Mouse (Mus musculus): ENCODE results near the gene Tagln2. TPM values are rescaled to one million over a fixed set of nuclear protein-coding genes. Genes with fewer than 3 reads are reported as not detected.
A peak's percentile ranks its signal among the peaks of the same experiment; 100 is the strongest.

Gene Tagln2
- polyA plus RNA-seq, 1 experiment from 2014 or later: 377 TPM

DNA sequence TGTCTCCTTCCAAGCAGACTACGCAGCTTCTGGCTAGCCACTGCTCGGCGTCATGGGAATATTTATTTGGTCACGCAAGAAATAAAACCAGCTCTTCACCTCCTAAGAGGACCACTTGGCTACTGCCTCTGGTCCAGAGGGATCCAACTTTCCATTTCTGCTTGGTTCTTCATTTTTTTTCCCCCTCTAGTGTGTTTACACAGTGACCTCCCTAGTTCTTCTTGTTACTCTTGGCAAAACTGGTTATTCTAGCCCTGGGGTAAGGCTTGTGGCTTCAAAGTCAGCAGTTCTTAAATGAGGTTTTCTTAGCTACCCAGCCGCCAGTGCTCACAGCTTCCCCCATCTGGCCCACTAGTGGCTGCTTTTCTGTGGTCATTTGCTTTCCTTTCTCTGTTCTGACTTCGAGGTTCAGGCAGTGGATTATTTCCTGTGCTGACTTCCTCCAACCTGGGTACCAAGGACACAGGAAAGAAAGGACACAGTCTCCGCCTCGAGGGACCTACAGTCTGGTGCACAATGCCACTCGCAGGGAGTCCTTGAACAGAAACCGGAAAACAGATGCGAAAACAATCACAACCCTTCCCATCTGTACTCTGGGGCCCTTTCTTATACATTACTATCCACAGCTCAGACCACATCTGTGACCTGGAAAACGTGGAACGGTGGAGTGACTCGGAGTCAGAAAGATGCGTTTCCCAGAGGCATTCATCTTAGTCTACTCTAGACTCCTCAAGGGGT lies 25.3 kb downstream of the Tagln2 start:
- peak overlapping the region; percentile 44 for H3K4me2 ChIP-seq (ENCODE audit: low read depth, low read length)
- H3K4me1 ChIP-seq (ENCODE audit: control insufficient read depth, insufficient read depth, low read length): peaks cover 21% of the 10 kb centered on the region

GRCm38 (mm10) chr1:172525971-172526370 lies 26.1 kb downstream of the Tagln2 start:
- WGBS: 51% methylated on average over 7 of the region's 7 CpGs
- Histone ChIP-seq H3K9me3 (replicated peaks; ENCODE audit: control insufficient read depth, low read length) (no peaks in the 10 kb centered on the region), H3K4me1 (ENCODE audit: control insufficient read depth, insufficient read depth, low read length) (peaks cover 16% of the 10 kb centered on the region), H3K27ac (ENCODE audit: low read length) (peak overlapping the region; percentile 85), H3K36me3 (ENCODE audit: control insufficient read depth, insufficient read depth, low read length) (no peaks in the 10 kb centered on the region), H3K9ac (ENCODE audit: low read length) (no peak overlapping the region), H3K4me3 (replicated peaks; ENCODE audit: low read length) (no peak overlapping the region), H3K27me3 (ENCODE audit: control insufficient read depth, insufficient read depth, low read length) (no peaks in the 10 kb centered on the region), H3K4me2 (ENCODE audit: low read depth, low read length) (0 out of 2 replicates have a peak overlapping the region, but pooled peaks have one; percentile 5)
- ATAC-seq (ENCODE audit: insufficient read depth, low FRiP score): no peak

More for the DNA sequence above, 25.3 kb downstream of the Tagln2 start:
- ATAC-seq (ENCODE audit: insufficient read depth, low FRiP score): peak; percentile 30
- 32% methylated on average over 15 of the region's 15 CpGs for whole genome bisulfite sequencing
- Histone ChIP-seq H3K4me3 (replicated peaks; ENCODE audit: low read length) (peak overlapping the region; percentile 5; the same call in 1 of the 2 replicates), H3K27ac (ENCODE audit: low read length) (peak overlapping the region; percentile 85), H3K36me3 (ENCODE audit: control insufficient read depth, insufficient read depth, low read length) (no peaks in the 10 kb centered on the region), H3K27me3 (ENCODE audit: control insufficient read depth, insufficient read depth, low read length) (no peaks in the 10 kb centered on the region), H3K9ac (ENCODE audit: low read length) (peak overlapping the region; percentile 53), H3K9me3 (replicated peaks; ENCODE audit: control insufficient read depth, low read length) (no peaks in the 10 kb centered on the region)

DNA sequence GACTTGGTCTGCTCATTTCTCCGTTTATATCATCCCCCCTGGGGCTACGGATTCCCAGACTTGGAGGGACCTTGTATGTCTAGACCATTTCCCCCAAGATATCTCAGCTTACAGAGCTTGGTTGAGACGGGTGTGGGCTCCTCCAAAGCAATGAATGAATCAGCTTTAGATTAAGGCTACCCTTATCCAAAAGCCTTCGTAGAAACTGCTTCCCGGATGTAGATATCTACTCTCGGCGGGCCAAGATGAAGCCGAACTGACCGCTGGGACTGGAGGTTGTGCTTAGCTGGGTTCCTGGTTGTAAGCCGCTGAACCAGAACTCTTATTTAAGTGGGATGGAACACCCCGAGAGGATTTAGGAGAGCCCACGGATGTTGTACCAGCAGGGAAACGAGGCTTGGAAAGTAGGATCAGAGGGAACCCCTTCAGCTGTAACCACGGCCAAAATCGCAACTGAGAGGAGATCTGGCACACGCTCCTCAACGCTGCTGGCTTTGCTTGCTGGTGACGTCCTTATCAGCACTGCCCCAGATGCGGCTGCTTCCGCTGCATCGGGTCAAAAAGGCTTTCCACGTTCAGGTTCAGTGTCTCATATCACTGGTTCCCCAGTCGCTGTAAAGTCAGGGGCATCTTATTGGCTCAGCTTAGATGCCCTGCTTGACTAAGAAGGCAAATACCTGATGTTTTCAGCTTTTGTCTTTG lies 26.7 kb downstream of the Tagln2 start:
- Histone ChIP-seq H3K4me1 (ENCODE audit: control insufficient read depth, insufficient read depth, low read length) (peaks cover 10% of the 10 kb centered on the region), H3K9ac (ENCODE audit: low read length) (no peak overlapping the region), H3K9me3 (replicated peaks; ENCODE audit: control insufficient read depth, low read length) (no peaks in the 10 kb centered on the region), H3K4me2 (ENCODE audit: low read depth, low read length) (0 out of 2 replicates have a peak overlapping the region, but pooled peaks have one; percentile 5), H3K4me3 (replicated peaks; ENCODE audit: low read length) (no peak overlapping the region), H3K27ac (ENCODE audit: low read length) (peak overlapping the region; percentile 85), H3K36me3 (ENCODE audit: control insufficient read depth, insufficient read depth, low read length) (no peaks in the 10 kb centered on the region), H3K27me3 (ENCODE audit: control insufficient read depth, insufficient read depth, low read length) (no peaks in the 10 kb centered on the region)
- ATAC-seq (ENCODE audit: insufficient read depth, low FRiP score): no peak
- WGBS: 64% methylated on average over 23 of the region's 23 CpGs

DNA sequence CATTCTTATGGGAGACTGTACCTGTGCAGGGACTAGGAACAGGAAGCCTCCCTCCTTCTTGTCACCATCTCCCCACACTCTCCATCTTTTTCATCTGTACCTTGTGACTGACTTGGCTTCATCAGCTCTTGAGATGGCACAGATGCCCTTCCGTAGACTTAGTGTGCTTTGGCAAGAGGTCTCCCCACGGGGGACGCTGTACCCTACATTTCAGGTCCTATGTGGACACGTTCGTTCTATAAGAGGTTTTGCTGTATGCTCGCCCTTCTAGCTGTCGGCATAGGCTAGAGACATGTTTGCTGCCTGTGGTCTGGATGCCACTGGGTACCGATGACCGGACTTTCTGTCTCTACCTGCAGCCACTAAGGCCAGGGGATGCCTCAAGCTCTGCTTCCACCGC lies 27.6 kb downstream of the Tagln2 start:
- no peak overlapping the region for H3K9ac ChIP-seq (ENCODE audit: low read length)
- peaks cover 7% of the 10 kb centered on the region for H3K4me1 ChIP-seq (ENCODE audit: control insufficient read depth, insufficient read depth, low read length)
- no peak overlapping the region for H3K4me3 ChIP-seq (replicated peaks; ENCODE audit: low read length)
- no peak for ATAC-seq (ENCODE audit: insufficient read depth, low FRiP score)
- WGBS: 93% methylated on average over 10 of the region's 10 CpGs
- no peaks in the 10 kb centered on the region for H3K27me3 ChIP-seq (ENCODE audit: control insufficient read depth, insufficient read depth, low read length)
- H3K9me3 ChIP-seq (replicated peaks; ENCODE audit: control insufficient read depth, low read length): no peaks in the 10 kb centered on the region
- no peak overlapping the region for H3K27ac ChIP-seq (ENCODE audit: low read length)
- H3K36me3 ChIP-seq (ENCODE audit: control insufficient read depth, insufficient read depth, low read length): no peaks in the 10 kb centered on the region
- no peak overlapping the region for H3K4me2 ChIP-seq (ENCODE audit: low read depth, low read length)

- peak; percentile 76 for ATAC-seq (ENCODE audit: insufficient read depth, low FRiP score)
- no peaks in the 10 kb centered on the region for H3K36me3 ChIP-seq (ENCODE audit: control insufficient read depth, insufficient read depth, low read length)
- H3K9me3 ChIP-seq (replicated peaks; ENCODE audit: control insufficient read depth, low read length): no peaks in the 10 kb centered on the region
- no peak overlapping the region for H3K4me3 ChIP-seq (replicated peaks; ENCODE audit: low read length)
- WGBS: 5% methylated on average over 7 of the region's 7 CpGs
- no peak overlapping the region for H3K4me2 ChIP-seq (ENCODE audit: low read depth, low read length)
- no peak overlapping the region for H3K27ac ChIP-seq (ENCODE audit: low read length)
- H3K9ac ChIP-seq (ENCODE audit: low read length): no peak overlapping the region
- peaks cover 7% of the 10 kb centered on the region for H3K4me1 ChIP-seq (ENCODE audit: control insufficient read depth, insufficient read depth, low read length)
- no peaks in the 10 kb centered on the region for H3K27me3 ChIP-seq (ENCODE audit: control insufficient read depth, insufficient read depth, low read length)
Measured at GRCm38 (mm10) chr1:172528701-172529100, 28.9 kb downstream of the Tagln2 start.

GRCm38 (mm10) chr1:172530544-172531220 lies 30.8 kb downstream of the Tagln2 start:
- ATAC-seq (ENCODE audit: insufficient read depth, low FRiP score): peak; percentile 30; the same call in 1 of the 2 replicates
- no peaks in the 10 kb centered on the region for H3K4me1 ChIP-seq (ENCODE audit: control insufficient read depth, insufficient read depth, low read length)
- H3K4me2 ChIP-seq (ENCODE audit: low read depth, low read length): no peak overlapping the region
- H3K9me3 ChIP-seq (replicated peaks; ENCODE audit: control insufficient read depth, low read length): no peaks in the 10 kb centered on the region
- no peaks in the 10 kb centered on the region for H3K27me3 ChIP-seq (ENCODE audit: control insufficient read depth, insufficient read depth, low read length)
- 31% methylated on average over 8 of the region's 8 CpGs for WGBS
- no peak overlapping the region for H3K4me3 ChIP-seq (replicated peaks; ENCODE audit: low read length)
- peak overlapping the region; percentile 20; the same call in 1 of the 2 replicates for H3K27ac ChIP-seq (ENCODE audit: low read length)
- no peak overlapping the region for H3K9ac ChIP-seq (ENCODE audit: low read length)
- no peaks in the 10 kb centered on the region for H3K36me3 ChIP-seq (ENCODE audit: control insufficient read depth, insufficient read depth, low read length)

DNA sequence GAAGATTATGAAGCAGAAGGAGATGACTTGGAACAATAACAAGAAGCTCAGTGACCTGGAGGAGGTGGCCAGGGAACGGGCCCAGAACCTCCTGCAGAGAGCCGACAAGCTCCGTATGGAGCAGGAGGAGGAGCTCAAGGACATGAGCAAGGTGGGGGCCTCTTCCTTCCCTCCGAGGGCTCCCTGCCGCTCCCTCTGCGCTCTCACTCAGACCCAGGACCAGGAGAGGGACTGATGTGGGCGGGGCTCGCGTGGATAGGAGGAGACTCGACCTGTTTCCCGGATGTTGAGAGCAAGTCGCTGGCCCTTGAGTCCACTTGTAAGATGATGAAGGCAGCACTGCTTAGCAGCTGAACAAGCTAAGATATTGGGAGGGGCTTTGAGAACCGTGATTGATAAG lies 32.7 kb downstream of the Tagln2 start:
- no peaks in the 10 kb centered on the region for H3K36me3 ChIP-seq (ENCODE audit: control insufficient read depth, insufficient read depth, low read length)
- no peaks in the 10 kb centered on the region for H3K4me1 ChIP-seq (ENCODE audit: control insufficient read depth, insufficient read depth, low read length)
- H3K4me2 ChIP-seq (ENCODE audit: low read depth, low read length): peak overlapping the region; percentile 48
- no peaks in the 10 kb centered on the region for H3K9me3 ChIP-seq (replicated peaks; ENCODE audit: control insufficient read depth, low read length)
- H3K27me3 ChIP-seq (ENCODE audit: control insufficient read depth, insufficient read depth, low read length): no peaks in the 10 kb centered on the region
- H3K27ac ChIP-seq (ENCODE audit: low read length): no peak overlapping the region
- peak; percentile 61; the same call in 1 of the 2 replicates for ATAC-seq (ENCODE audit: insufficient read depth, low FRiP score)
- peak overlapping the region; percentile 48 for H3K9ac ChIP-seq (ENCODE audit: low read length)
- 3% methylated on average over 13 of the region's 13 CpGs for WGBS
- peak overlapping the region; percentile 10 for H3K4me3 ChIP-seq (replicated peaks; ENCODE audit: low read length)

GRCm38 (mm10) chr1:172535116-172535515 lies 35.3 kb downstream of the Tagln2 start:
- H3K4me3 ChIP-seq (replicated peaks; ENCODE audit: low read length): no peak overlapping the region
- ATAC-seq (ENCODE audit: insufficient read depth, low FRiP score): no peak
- no peak overlapping the region for H3K27ac ChIP-seq (ENCODE audit: low read length)
- H3K9ac ChIP-seq (ENCODE audit: low read length): no peak overlapping the region
- no peaks in the 10 kb centered on the region for H3K4me1 ChIP-seq (ENCODE audit: control insufficient read depth, insufficient read depth, low read length)
- 86% methylated on average over 16 of the region's 16 CpGs for WGBS
- H3K27me3 ChIP-seq (ENCODE audit: control insufficient read depth, insufficient read depth, low read length): no peaks in the 10 kb centered on the region
- no peaks in the 10 kb centered on the region for H3K36me3 ChIP-seq (ENCODE audit: control insufficient read depth, insufficient read depth, low read length)
- H3K9me3 ChIP-seq (replicated peaks; ENCODE audit: control insufficient read depth, low read length): no peaks in the 10 kb centered on the region
- no peak overlapping the region for H3K4me2 ChIP-seq (ENCODE audit: low read depth, low read length)

GRCm38 (mm10) chr1:172539827-172540226 lies 40.0 kb downstream of the Tagln2 start:
- no peak overlapping the region for H3K4me2 ChIP-seq (ENCODE audit: low read depth, low read length)
- no peaks in the 10 kb centered on the region for H3K9me3 ChIP-seq (replicated peaks; ENCODE audit: control insufficient read depth, low read length)
- H3K9ac ChIP-seq (ENCODE audit: low read length): no peak overlapping the region
- peak; percentile 75; the same call in 1 of the 2 replicates for ATAC-seq (ENCODE audit: insufficient read depth, low FRiP score)
- H3K27me3 ChIP-seq (ENCODE audit: control insufficient read depth, insufficient read depth, low read length): no peaks in the 10 kb centered on the region
- no peak overlapping the region for H3K27ac ChIP-seq (ENCODE audit: low read length)
- no peak overlapping the region for H3K4me3 ChIP-seq (replicated peaks; ENCODE audit: low read length)
- no peaks in the 10 kb centered on the region for H3K36me3 ChIP-seq (ENCODE audit: control insufficient read depth, insufficient read depth, low read length)
- 55% methylated on average over 6 of the region's 6 CpGs for WGBS
- H3K4me1 ChIP-seq (ENCODE audit: control insufficient read depth, insufficient read depth, low read length): no peaks in the 10 kb centered on the region

Data from stomach, embryonic 16.5 days (tissue).